Mouse (Mus musculus) lung, postnatal 0 days (tissue): ENCODE measurements around the gene Gm21915.

Experiments used
- CTCF ChIP-seq: IDR thresholded peaks from 2 replicates; pipeline ENCODE4 v1.5.1; 2016; ENCODE audit warnings: antibody characterized with exemption, mild to moderate bottlenecking
- EP300 ChIP-seq: IDR thresholded peaks from 2 replicates; pipeline ENCODE4 v1.6.1; 2016; ENCODE audit warnings: antibody characterized with exemption, mild to moderate bottlenecking, control low read depth

GRCm38 (mm10) chr9:40622793-40623192 lies 47.6 kb upstream of the Gm21915 start:
- TF ChIP-seq EP300 (no peak), CTCF (no peak)
